Mouse (Mus musculus) thymus, postnatal 10 days (tissue): ENCODE data around the gene Ier2.
A peak's percentile ranks its signal among the peaks of the same experiment; 100 is the strongest.

Experiments
- DNase-seq, 2 experiments: peaks; one replicate each; pipeline ENCODE4 v3.0.0; 2021; ENCODE audit warnings: low spot score in 2 of 2

Gene Ier2

DNA sequence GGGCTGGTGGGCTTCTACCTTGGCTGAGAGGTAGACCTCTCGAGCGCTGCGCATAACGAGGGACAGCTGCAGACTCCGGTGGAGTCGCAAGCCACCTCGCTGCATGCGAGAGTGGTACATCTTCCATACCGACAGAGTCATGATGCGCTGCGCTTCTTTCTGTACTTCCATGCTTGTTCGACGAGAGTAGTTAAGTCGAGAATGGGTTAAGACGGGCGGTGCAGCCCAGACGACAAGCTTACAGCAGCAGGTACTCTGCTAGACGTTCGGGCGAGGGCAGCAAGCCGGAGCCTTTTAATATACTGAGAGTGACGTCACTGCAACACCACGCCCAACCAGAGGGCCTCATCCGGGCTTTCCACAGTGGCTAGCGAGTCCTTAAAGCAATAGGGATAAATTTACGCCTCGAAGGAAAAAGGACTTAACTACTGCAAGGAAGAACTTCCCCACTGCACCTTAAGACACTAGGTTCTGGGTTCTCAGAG is at the start of gene Ier2:
TSS of gene Ier2 (minus strand) at position 272 of the 485 bp plus-strand sequence.
- DNase-seq = peak; percentile 87 to 88

DNA sequence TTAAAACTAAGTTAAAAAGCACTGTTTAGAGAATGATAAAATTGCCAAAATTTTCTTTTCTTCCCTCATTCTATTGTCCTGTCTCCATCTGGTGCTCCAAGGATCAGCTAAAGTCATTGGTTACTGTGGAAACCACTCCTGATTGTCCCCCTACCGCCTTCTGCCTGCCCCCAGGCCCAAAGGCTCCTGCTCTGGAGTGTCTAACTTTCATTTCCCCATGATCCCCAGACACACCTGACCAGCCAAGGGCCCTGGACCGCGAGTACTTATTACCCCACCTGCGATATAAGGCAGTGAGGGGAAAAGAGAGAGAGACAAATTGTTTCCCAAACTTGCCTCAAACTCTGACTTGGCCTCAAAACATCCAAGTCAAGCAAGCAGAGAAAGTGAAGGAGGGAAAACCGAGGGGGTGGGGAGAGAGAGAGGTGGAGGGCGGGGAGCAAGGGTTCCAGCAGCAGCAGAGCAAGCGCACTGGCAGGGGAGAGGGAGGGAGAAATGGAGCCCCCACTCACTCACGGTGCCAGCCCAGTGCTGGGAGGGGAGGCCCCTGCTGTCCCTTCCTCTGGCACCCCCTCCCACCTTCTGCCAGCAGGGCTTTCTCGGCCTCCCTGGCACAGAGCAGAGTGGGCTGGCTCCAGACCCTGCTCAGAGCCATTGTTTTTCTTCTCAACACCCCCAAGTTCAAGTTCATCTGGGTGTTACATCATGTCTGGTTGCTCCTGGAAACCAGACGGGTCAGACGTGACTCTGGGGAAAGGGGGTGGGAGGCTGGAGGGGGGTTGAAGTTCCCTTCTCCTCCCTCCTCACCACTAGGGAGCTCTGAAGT is 49.5 kb upstream of the Ier2 start:
- DNase-seq = no peak

DNA sequence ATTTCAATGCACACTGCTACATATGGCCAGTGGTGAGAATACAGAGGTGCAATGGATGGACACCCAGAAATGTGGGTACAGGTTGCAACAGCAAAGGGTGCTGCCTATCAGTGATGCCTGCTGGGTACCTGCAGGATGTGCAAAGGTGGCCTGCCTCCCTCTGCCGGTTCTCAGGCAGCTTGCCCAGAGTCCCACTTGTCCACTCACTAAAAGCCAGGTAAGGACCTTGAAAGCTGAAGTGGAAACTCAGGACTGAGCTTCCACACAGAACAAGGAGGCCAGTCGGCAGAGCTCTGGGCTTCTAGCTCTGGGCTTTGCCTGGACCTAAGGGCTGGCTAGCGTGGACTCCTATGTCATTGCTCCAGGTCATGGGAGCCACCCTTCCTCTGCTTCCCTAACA is 48.7 kb upstream of the Ier2 start:
- no peak for DNase-seq

DNA sequence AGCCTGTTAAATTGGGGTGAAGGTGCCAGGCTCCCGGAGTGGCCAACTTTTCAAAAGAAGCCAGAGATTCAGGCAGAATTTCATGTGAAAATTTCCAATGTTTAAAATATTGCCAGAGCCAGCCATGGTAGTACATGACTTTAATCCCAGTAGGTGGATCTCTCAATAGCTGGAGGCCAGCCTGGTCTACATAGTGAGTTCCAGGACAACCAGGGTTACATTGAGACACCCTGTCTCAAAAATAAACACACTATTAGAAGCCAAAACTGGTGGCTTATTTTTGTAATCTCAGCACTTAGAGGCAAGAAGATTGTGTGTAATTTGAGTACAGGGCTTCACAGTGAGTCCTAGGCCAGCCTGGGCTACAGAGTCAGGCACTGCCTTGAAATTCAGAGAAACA is 47.3 kb upstream of the Ier2 start:
- DNase-seq = no peak

DNA sequence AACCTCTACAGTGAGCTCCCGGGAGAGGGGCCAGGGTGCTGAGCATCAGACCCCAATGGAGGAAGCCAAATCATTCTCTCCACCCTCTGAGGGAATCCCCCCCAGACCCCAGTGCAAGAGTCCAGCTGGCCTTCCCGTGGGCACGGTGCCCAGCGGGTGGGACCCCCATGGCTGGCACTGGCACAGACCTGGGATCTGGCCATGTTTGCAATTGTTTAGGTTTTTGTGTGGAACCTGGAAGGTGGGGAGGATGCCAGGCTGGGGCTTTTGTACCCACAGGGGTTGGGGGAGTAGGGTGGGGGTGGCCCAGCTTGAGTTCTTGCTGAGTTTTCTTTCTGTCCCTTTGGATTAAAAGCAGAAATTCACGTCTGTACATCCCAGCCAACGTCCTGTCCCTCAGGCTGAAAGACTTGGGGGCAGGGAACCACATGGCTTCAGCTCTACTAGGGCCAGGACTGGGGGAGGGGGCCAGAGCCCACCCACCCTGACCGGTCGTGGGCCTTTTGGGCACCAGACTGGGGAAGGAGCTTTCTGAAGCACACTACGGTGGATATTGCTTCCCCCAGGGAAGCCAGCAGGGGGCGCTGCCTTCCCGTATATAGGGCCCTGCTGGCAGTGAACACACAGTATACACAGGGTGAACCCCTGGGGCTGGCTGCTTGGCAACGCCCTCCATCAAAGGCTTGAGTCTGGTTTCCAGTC is 46.3 kb upstream of the Ier2 start:
- peak; percentile 63 to 85 for DNase-seq

DNA sequence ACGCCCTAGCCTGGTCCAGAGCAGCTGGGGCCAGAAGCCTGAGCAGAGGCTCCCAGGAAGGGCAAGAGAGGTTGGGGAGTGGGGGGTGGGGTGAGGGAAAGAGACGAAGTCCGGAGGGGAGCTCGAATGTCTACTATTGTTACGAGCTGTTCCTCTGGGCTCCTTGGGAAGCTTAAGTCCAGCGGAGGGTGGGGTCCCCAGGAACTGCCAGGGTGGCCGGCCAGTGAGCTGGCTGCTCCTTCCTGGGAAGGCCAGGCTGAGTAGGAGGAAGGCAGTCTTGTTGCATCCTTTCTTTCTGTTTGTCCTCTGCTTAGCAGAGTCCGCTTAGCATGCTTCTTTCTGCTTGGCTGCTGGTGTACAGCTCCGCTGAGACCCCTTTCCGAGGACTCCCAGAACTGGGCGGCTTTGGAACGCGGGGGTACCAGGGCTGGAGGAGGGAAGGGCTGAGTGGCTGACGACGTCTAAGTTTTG is 45.5 kb upstream of the Ier2 start:
- DNase-seq = no peak

DNA sequence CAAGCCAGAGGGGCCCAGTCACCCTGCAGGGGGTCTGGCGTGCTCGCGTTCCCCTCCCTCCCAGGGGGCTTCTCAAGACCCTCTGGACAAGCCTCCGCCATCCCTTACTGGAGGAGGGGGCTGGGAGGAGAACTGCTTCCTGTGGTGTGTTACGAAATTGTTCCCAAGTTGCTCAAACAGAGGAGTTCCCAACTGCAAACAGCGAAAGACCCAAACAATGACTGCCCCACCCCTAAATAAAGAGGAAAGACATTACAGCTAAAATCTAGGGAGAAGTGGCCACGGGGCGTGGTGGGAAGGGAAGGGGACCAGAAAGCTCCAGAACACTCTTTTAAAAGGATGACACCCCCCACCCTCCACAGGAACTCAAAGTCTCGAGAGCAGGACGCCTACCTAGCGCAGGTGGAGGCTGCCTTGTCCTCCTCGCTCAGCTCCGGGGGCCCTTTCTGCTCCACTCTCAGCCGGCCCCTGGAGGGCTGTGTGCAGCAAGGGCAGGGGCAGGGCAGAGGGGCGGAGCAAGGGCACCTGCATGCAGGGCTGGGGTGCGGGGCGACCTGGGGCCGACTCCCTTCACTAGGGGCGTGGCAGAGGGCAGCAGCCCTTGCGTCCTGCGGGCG is 44.7 kb upstream of the Ier2 start:
- peak in 1 of 2 experiments; percentile 25 for DNase-seq

DNA sequence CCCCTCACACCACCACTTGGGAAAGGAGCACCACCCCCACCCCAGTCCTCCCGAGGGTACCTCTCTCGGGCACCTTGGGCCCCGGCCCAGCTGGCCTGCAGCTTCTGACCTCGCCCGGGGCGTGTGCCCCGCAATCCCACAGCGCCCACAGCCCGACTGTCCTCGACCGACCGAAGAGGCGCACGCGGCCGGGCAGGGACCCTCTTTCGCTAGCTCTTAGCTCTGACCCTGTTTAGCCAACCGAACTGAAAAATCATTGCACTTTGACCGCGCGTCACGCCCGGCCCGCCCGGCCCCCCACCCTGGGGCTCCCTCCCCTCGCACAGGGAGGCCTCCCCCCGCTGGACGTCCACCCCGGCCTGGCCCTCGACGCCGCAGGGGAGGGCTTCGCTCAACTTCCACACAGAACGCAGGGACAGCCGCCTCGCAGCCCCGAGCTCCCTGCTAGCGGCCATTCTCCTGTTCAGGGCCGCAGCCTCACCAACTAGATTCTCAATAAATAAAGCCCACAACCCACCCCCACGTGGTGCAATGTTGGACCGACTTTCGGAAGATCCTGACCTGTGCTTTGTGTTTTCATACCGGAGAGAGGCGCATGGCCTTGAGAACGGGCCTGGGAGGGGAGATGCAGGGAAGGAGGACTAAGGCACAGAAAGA is 44.1 kb upstream of the Ier2 start:
- DNase-seq = no peak

DNA sequence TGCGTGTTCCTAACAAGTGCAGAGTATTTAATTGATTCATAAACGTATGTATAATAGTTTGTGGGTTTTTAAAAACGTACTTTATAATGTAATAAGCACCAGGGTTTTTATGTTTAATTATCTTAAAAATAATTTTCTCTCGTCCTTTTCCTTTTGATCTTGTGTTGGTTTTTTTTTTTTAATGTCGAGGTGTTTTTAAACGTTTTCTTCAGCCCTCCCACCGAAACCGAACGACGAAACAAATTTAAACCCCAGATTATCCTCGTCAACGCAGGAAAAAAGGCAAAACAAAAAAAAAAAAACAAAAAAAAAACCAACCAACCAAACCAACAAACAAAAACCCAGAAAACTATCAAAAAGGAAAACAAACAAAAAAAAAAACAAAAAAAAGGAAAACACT is 43.3 kb upstream of the Ier2 start:
- no peak for DNase-seq

DNA sequence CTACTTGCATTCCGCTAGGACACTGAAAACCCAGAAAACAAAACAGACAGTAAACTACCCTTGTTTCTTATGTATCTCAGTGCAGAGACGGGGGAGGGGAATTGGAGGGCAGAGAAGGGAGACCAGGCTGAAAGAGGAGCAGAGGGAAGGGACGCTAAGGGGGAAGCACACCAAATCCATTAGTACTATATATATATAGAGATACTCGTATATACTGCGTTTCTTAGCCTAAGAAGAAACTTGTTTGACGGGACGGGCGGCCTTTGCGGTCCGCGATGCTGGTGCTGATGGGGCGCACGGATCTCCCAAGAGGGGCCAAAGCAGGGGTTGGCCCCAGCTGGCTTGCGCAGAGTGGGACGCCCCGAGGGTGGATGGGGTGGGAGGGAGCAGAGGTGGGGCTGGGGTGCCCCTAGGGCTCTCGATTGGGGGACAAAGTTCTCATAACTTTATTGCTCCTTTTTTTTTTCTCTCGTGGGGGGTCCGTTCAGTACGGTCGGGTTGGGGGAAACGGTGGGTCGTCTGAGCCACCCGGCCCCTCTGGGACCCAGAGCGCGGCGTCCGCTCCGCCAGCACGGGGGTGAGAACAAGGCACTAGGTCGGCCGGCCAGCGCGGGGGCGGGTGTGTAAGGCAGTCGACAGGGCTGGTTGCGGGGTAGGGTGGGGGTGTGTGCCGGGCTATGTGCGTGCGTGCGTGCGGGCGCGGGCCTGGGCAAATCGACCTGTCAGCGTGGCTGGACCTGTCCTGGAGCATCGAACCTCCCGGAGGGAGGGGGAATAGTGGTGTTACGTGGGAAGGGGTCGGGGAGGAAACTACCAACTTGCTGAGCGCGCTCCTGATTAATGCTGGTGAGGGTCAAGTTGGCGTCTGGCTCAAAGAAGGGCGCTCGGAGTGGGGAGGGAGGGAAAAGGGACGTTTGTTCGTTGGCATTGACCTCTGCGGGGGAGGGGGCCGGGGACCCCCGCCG is 42.5 kb upstream of the Ier2 start:
- DNase-seq = no peak

DNA sequence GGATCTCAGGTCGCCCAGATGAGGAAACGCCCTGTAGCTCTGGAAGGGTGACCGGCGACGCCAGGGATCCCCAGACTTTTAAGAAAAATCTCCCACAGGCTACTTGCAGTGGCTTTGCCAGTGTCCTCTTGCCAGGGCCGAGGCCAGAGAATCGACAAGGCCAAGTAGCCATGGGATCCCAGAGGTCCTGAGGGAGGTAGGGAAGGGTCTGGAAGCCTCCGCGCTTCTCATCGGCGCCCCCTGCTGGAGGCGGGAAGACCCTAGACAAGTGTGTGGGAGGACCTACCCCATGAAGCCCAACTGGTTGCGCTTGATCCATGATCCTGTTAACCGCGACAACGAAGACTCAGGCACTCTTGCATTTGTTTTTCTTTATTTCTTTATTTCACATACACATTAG is 41.7 kb upstream of the Ier2 start:
- peak; percentile 72 to 91 for DNase-seq

DNA sequence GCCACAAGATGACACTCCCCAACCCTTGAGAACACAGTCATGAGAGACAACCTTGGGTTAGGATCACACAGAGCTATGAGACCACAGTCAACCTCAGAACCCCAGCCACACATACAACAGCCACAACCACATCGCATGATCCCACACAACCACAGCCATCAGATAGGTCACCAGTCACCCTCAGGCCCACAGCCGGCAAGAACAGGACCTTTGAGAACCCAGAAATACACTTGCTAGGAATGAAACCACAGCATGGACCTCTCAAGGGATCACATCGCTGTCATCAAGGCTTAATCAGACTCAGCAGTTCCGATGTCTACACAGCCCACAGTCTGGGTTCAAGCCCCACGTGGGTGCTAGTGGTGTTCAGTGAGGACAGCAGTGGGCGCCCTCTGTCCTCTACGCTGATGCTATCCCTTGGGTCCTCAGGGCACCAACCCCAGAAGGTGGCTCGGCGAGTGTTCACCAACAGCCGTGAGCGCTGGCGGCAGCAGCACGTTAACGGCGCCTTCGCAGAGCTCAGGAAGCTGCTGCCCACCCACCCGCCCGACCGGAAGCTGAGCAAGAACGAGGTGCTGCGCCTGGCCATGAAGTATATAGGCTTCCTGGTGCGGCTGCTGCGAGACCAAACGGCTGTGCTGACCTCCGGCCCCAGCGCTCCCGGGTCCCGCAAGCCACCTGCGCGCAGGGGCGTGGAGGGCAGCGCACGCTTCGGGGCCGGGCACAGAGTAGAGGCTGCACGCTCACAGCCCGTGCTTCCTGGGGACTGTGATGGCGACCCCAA is 41.0 kb upstream of the Ier2 start:
- peak in 1 of 2 experiments; percentile 31 for DNase-seq

DNA sequence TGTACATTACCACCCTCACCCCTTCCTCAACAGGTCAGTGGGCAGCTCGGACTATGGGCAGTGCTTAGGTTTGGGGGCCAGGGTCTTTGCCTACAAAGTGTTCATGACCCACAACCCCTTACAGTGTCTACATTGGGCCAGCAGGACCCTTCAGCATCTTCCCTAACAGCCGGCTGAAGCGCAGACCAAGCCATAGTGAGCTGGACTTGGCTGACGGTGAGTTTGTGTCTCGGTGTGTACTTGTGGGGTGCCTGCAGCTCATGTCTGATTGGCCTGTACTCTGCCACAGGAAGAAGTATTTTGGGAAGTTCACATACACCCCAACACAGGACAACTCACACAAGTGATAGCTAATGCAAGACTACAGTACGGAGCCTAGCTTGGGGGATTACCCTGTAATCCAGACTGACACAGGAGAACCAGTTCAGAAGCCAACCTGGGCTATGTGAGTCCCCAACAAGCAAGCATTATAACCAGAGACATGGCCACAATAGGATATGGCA is 40.4 kb upstream of the Ier2 start:
- DNase-seq = no peak

DNA sequence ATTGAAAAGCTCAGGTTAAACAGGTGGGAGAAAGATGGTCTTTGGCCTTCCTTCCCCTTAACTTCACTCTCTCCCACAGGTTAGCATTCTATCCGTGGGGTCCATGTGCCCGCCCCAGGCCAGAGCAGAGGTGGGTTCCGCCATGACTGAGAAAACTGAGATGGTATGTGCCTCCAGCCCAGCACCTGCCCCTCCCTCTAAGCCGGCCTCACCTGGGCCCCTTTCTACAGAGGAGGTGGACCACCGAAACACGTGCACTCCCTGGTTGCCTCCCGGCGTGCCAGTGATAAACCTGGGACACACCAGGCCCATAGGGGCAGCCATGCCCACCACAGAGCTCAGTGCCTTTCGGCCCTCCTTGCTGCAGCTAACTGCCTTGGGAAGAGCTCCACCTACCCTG is 39.9 kb upstream of the Ier2 start:
- DNase-seq = no peak

DNA sequence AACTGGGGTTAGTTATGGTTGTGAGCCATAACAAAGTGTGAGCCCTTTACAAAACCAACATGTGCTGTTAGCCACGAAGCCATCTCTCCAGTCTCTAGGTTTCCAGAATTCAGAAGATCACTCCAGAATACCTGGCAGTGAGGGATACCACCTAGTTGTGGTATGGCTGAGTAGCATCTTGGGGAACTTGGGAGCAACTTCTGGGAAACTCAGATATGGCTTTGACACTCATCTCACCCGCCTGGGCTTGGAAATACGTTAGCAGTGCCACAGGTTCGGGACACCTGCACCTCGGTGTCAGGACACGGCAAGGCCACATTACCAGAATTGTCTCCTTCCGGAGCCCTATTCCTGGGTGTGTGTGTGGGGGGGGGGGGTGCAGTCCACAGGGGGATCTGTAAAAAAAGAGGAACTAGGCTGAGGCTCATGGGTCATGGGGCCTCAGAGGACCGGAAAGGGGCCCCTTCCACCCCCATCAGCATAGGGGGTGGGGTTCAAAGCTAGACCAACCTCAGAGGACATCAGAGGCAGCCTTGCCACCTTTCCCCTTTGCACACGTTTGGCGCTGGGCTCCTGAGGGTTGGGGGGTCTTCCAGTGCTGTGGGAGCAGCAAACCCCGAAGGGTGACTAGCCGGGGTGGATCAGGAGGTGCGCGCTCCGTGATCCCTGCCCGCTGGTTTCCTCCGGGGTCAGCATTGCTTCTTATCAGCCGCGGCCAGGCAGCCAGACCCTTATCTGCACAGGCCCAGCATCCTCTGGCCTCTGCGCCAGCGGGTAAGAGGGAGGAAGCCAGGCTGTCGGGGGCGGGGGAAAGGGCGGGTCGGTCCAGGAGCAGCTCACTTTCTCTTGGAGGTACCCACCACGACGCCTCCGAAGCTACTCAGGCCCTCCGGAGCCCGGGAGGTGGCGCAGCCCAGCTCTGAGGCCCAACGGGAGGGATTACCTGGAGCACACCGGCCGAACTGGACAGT is 38.6 kb upstream of the Ier2 start, which contains the start of gene Lyl1:
TSS of gene Lyl1 (plus strand) at position 517 of the 971 bp plus-strand sequence.
- peak in 1 of 2 experiments; percentile 11 for DNase-seq

DNA sequence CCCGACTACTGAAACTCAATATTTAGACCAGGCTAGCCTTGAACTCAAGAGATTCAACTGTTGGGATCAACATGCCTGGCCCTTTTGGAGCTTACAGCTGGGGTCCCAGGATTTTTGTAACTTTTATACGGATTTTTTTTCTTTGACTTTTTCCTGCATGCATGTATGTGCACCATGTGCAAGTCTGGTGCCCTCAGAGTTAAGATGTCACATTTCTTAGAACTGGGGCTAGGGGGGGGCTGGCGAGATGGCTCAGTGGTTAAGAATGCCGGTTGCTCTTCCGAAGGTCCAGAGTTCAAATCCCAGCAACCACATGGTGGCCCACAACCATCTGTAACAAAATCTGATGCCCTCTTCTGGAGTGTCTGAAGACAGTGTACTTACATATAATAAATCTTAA is 37.9 kb upstream of the Ier2 start:
- DNase-seq = no peak

DNA sequence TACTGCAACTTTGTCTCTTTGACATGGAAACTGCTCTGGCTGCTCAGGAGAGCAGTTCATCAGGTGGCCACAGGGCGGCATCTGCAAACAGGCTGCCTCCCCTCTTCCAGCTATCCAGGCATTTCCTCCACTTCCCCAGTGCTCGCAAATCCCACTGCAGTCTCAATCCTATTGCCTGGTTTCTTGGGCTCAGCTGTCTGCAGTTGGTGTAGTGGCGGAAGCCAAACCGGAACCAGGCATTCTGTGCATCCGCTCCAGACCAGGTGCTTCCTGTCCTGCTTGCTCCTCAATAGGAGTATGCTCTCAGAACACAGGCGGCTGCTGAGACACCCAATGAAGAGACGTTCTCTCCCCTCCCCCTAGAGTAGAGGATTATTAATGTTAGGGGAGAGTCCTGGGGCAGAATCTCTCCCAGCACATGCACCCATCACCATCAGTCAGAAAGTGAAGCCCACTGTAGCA is 37.2 kb upstream of the Ier2 start:
- DNase-seq = peak; percentile 69 to 72

DNA sequence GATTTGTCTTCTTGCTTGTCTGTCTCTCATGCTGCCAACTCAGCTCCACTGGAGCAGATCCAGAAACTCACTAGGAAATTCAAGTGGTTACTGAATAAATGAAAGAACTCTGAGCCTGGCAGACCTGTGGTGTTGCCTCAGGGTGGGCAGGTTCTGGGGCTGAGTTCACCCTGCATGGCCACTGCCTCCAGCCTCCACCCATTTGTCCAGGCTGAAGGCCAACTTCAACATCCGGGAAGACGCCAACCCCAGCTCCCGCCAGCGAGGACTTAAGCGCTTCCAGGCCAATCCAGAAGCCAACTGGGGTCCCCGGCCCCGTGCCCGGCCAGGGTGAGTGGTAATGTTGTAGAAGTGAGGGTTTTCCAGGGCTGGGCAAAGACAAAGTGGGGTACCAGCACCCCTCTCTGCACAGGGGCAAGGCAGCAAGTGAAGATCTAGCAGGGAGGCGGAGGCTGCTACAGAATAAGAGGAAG is 36.3 kb upstream of the Ier2 start:
- no peak for DNase-seq
